ENCODE assay signal across 22 mouse cellular contexts in the genomic region with DNA sequence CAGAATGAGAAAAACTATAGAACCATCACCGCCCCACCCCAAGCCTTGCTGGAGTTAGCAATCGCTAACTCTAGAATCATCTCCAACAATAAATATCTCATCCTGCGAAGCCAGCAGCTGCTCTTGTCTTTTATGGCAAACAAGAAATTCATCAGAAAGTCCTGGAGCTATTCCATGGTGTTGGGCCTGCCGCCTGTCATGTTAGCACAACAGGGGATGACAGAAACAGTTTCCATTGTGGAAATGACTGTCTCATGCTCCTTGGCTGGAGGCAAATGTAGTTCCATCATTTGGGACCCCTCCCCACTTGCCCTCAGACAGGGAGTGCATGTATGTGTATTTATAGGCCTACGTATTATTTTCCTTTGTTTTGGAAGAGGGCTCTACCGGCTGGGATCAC. TPM values are rescaled to one million over a fixed set of nuclear protein-coding genes. Genes with fewer than 3 reads are reported as not detected.
DNase-seq lines count a peak whose midpoint lies in the region; ATAC-seq and TF ChIP-seq lines count a peak whose summit lies in the region.
"Had no signal": no experiment of that assay in that cellular context is flagged by ENCODE, and none has a peak within 500 bp of the region (broad histone marks: within the 10 kb centered on the region; RNA-seq: fewer than 3 reads in every experiment).

No protein-coding gene starts in this region.

- H3K36me3 ChIP-seq in hindbrain, postnatal 0 days (ENCODE audit: insufficient read depth, low read length), result no peaks in the 10 kb centered on the region
- H3K36me3 ChIP-seq in hindbrain, embryonic 16.5 days (ENCODE audit: control insufficient read depth, insufficient read depth, low read length), result no peaks in the 10 kb centered on the region
- H3K36me3 ChIP-seq in lung, embryonic 16.5 days (ENCODE audit: control insufficient read depth, insufficient read depth, low read length), result peaks cover 3% of the 10 kb centered on the region; the same call in 1 of the 2 replicates
- no peaks in the 10 kb centered on the region for H3K36me3 ChIP-seq in myocyte (ENCODE audit: control insufficient read depth, insufficient read depth)

- no peak overlapping the region for H3ac ChIP-seq in myocyte (ENCODE audit: control insufficient read depth, insufficient read length)

- H3K4me1 ChIP-seq in hindbrain, postnatal 0 days (ENCODE audit: insufficient read depth, low read length), result no peaks in the 10 kb centered on the region
- H3K4me1 ChIP-seq in hindbrain, embryonic 16.5 days (ENCODE audit: control insufficient read depth, insufficient read depth, low read depth, low read length), result no peaks in the 10 kb centered on the region
- H3K4me1 ChIP-seq in lung, embryonic 16.5 days (replicated peaks; ENCODE audit: control insufficient read depth, insufficient read depth, low read length), result peaks cover 5% of the 10 kb centered on the region; the same call in 1 of the 2 replicates
- H3K4me1 ChIP-seq: forebrain, embryonic 10.5 days; limb, embryonic 13.5 days had no signal

- no peaks in the 10 kb centered on the region for H3K79me2 ChIP-seq in myocyte (ENCODE audit: control insufficient read depth, insufficient read depth)

- H3K27ac ChIP-seq in hindbrain, postnatal 0 days, result no peak overlapping the region
- no peak overlapping the region for H3K27ac ChIP-seq in hindbrain, embryonic 16.5 days (ENCODE audit: low read depth, low read length)
- peak overlapping the region; percentile 51 for H3K27ac ChIP-seq in lung, embryonic 16.5 days (ENCODE audit: low read length)
- H3K27ac ChIP-seq: forebrain, embryonic 10.5 days; limb, embryonic 13.5 days had no signal

- no peak for TF ChIP-seq CTCF in hindbrain, postnatal 0 days (IDR thresholded peaks at IDR 0.05; ENCODE audit: low read depth)

- no peak for TF ChIP-seq POLR2A in myocyte (IDR thresholded peaks at IDR 0.05; ENCODE audit: insufficient read length, low read depth)

- no peaks in the 10 kb centered on the region for H3K9me3 ChIP-seq in hindbrain, postnatal 0 days (ENCODE audit: low read length)
- no peaks in the 10 kb centered on the region for H3K9me3 ChIP-seq in hindbrain, embryonic 16.5 days (ENCODE audit: control insufficient read depth, low read length)
- H3K9me3 ChIP-seq in lung, embryonic 16.5 days (ENCODE audit: control insufficient read depth, low read length), result no peaks in the 10 kb centered on the region
- H3K9me3 ChIP-seq: forebrain, embryonic 10.5 days; heart, embryonic 12.5 days; hindbrain, embryonic 10.5 days; limb, embryonic 13.5 days; midbrain, embryonic 10.5 days had no signal

- H3K4me3 ChIP-seq in hindbrain, postnatal 0 days (ENCODE audit: low read length), result no peak overlapping the region
- no peak overlapping the region for H3K4me3 ChIP-seq in hindbrain, embryonic 16.5 days (ENCODE audit: low read length)
- H3K4me3 ChIP-seq in lung, embryonic 16.5 days (ENCODE audit: low read length), result no peak overlapping the region
- H3K4me3 ChIP-seq in myocyte, result no peak overlapping the region
- H3K4me3 ChIP-seq: forebrain, embryonic 10.5 days; heart, embryonic 12.5 days; hindbrain, embryonic 10.5 days; limb, embryonic 13.5 days; midbrain, embryonic 10.5 days had no signal

- WGBS in hindbrain, postnatal 0 days, result 62% methylated on average over 6 of the region's 6 CpGs
- 74% methylated on average over 6 of the region's 6 CpGs for WGBS in hindbrain, embryonic 16.5 days
- 53% methylated on average over 6 of the region's 6 CpGs for WGBS in lung, embryonic 16.5 days

- 0 out of 2 replicates have a peak, but pooled peaks have one; percentile 28 for ATAC-seq in hindbrain, postnatal 0 days
- no peak for ATAC-seq in hindbrain, embryonic 16.5 days
- peak; percentile 70 for ATAC-seq in lung, embryonic 16.5 days (ENCODE audit: low read depth)

- H3K9ac ChIP-seq in hindbrain, postnatal 0 days (replicated peaks; ENCODE audit: low read length), result no peak overlapping the region
- H3K9ac ChIP-seq in hindbrain, embryonic 16.5 days (ENCODE audit: low read depth, low read length), result no peak overlapping the region
- no peak overlapping the region for H3K9ac ChIP-seq in lung, embryonic 16.5 days (ENCODE audit: low read length)
- H3K9ac ChIP-seq: heart, embryonic 12.5 days; limb, embryonic 13.5 days had no signal

- DNase-seq in hindbrain, postnatal 0 days (ENCODE audit: low spot score), result peak; percentile 4
- no peak for DNase-seq in lung, postnatal 36 days
- peak; percentile 30 to 62 for DNase-seq in layer of hippocampus, adult 18-20 months (ENCODE audit: low spot score in 2 of 2)
- no peak for DNase-seq in spleen, adult 12 weeks (ENCODE audit: low spot score)
- no peak for DNase-seq in cerebellum, adult 11 months
- DNase-seq: adrenal gland, postnatal 36 days; cerebellum, adult 11-12 months; gastrocnemius, postnatal 14 days; kidney, adult 8-10 months; thymus, postnatal 14 days had no signal

- no peaks in the 10 kb centered on the region for H3K27me3 ChIP-seq in hindbrain, postnatal 0 days (ENCODE audit: insufficient read depth, low read length)
- no peaks in the 10 kb centered on the region for H3K27me3 ChIP-seq in hindbrain, embryonic 16.5 days (replicated peaks; ENCODE audit: control insufficient read depth, insufficient read depth, low read length)
- no peaks in the 10 kb centered on the region for H3K27me3 ChIP-seq in lung, embryonic 16.5 days (ENCODE audit: control insufficient read depth, insufficient read depth, low read depth, low read length)
- no peaks in the 10 kb centered on the region for H3K27me3 ChIP-seq in myocyte (ENCODE audit: control insufficient read depth, insufficient read depth, insufficient read length)
- H3K27me3 ChIP-seq: heart, embryonic 12.5 days; limb, embryonic 13.5 days had no signal

- H3K4me2 ChIP-seq in hindbrain, postnatal 0 days (ENCODE audit: low read depth, low read length), result no peak overlapping the region
- H3K4me2 ChIP-seq in hindbrain, embryonic 16.5 days (ENCODE audit: low read length), result no peak overlapping the region
- no peak overlapping the region for H3K4me2 ChIP-seq in lung, embryonic 16.5 days (ENCODE audit: low read depth, low read length)
- H3K4me2 ChIP-seq in myocyte (ENCODE audit: low read depth), result no peak overlapping the region
- H3K4me2 ChIP-seq: heart, embryonic 12.5 days; limb, embryonic 13.5 days had no signal

TF ChIP-seq in myocyte, 11 proteins besides CTCF, POLR2A, EP300 and RAD21:
- peak in 2 of 3 experiments; percentile 4 to 25 for TF ChIP-seq MYOD1 (IDR thresholded peaks at IDR 0.05; ENCODE audit: control insufficient read depth in 1 of 3, insufficient read length in 2 of 3, low read depth in 2 of 3)
- no peak for TF ChIP-seq E2F4 (IDR thresholded peaks at IDR 0.05; ENCODE audit: insufficient read depth)
- TF ChIP-seq MYOG (IDR thresholded peaks at IDR 0.05; ENCODE audit: control insufficient read depth in 1 of 3, insufficient read depth in 1 of 3, insufficient read length in 2 of 3, low read depth in 2 of 3), result no peak

RNA-seq across cellular contexts. Expression of gene Calm5, which starts 22.5 kb away (rescaled TPM):
- total RNA-seq in hindbrain, postnatal 0 days (2014; rRNA removed), result not detected in 2 replicates
- not detected in 2 replicates for polyA plus RNA-seq in hindbrain, postnatal 0 days (2015; fragmentation: Nextera tagmentation; extraction: Ambion mirVana)
- polyA plus RNA-seq in hindbrain, embryonic 16.5 days (2015; fragmentation: Nextera tagmentation; extraction: Ambion mirVana), result not detected in 2 replicates
- not detected in 2 replicates for polyA plus RNA-seq in lung, embryonic 16.5 days (2015; fragmentation: Nextera tagmentation; extraction: Ambion mirVana)
- total RNA-seq in layer of hippocampus, adult 18-20 months (2021), result not detected
- polyA plus RNA-seq in myocyte (2012; fragmentation: generic; extraction: Trizol), result not detected
- total RNA-seq: adrenal gland, postnatal 36 days; gastrocnemius, postnatal 14 days; layer of hippocampus, postnatal 25 days; MEL had no signal
- polyA plus RNA-seq: C2C12; forebrain, embryonic 10.5 days; heart, embryonic 12.5 days; hindbrain, embryonic 10.5 days; limb, embryonic 13.5 days; midbrain, embryonic 10.5 days; neural tube, embryonic 11.5 days had no signal

RNA-seq across cellular contexts. Expression of gene Calm4, which starts 38.9 kb away (rescaled TPM):
- not detected in 2 replicates for total RNA-seq in hindbrain, postnatal 0 days (2014; rRNA removed)
- polyA plus RNA-seq in hindbrain, postnatal 0 days (2015; fragmentation: Nextera tagmentation; extraction: Ambion mirVana), result 0.16 TPM in 1 of 2 replicates, not detected in the other
- 0.17 and 0.18 TPM in 2 replicates for polyA plus RNA-seq in hindbrain, embryonic 16.5 days (2015; fragmentation: Nextera tagmentation; extraction: Ambion mirVana)
- 6.2 TPM in 1 of 2 replicates, not detected in the other for polyA plus RNA-seq in lung, embryonic 16.5 days (2015; fragmentation: Nextera tagmentation; extraction: Ambion mirVana)
- total RNA-seq in layer of hippocampus, adult 18-20 months (2021), result not detected
- polyA plus RNA-seq in myocyte (2012; fragmentation: generic; extraction: Trizol), result 0.05 TPM
- total RNA-seq: adrenal gland, postnatal 36 days; gastrocnemius, postnatal 14 days; layer of hippocampus, postnatal 25 days; MEL had no signal
- polyA plus RNA-seq: C2C12; forebrain, embryonic 10.5 days; heart, embryonic 12.5 days; hindbrain, embryonic 10.5 days; limb, embryonic 13.5 days; midbrain, embryonic 10.5 days; neural tube, embryonic 11.5 days had no signal

RNA-seq across cellular contexts. Expression of gene Net1, which starts 41.6 kb away (rescaled TPM):
- total RNA-seq in hindbrain, postnatal 0 days (2014; rRNA removed), result 11.7 and 12.1 TPM in 2 replicates
- 12.7 and 12.8 TPM in 2 replicates for polyA plus RNA-seq in hindbrain, postnatal 0 days (2015; fragmentation: Nextera tagmentation; extraction: Ambion mirVana)
- polyA plus RNA-seq in hindbrain, embryonic 16.5 days (2015; fragmentation: Nextera tagmentation; extraction: Ambion mirVana), result 11.7 and 12.9 TPM in 2 replicates
- 100 and 104 TPM in 2 replicates for polyA plus RNA-seq in lung, embryonic 16.5 days (2015; fragmentation: Nextera tagmentation; extraction: Ambion mirVana)
- total RNA-seq in layer of hippocampus, adult 18-20 months (2021), result 10 to 100 TPM; 32.8 to 41.4 TPM
- 13.7 TPM for polyA plus RNA-seq in myocyte (2012; fragmentation: generic; extraction: Trizol)

RNA-seq across cellular contexts. Expression of gene Tubal3, which starts 41.6 kb away (rescaled TPM):
- not detected in 2 replicates for total RNA-seq in hindbrain, postnatal 0 days (2014; rRNA removed)
- polyA plus RNA-seq in hindbrain, postnatal 0 days (2015; fragmentation: Nextera tagmentation; extraction: Ambion mirVana), result not detected in 2 replicates
- polyA plus RNA-seq in hindbrain, embryonic 16.5 days (2015; fragmentation: Nextera tagmentation; extraction: Ambion mirVana), result not detected in 2 replicates
- not detected in 2 replicates for polyA plus RNA-seq in lung, embryonic 16.5 days (2015; fragmentation: Nextera tagmentation; extraction: Ambion mirVana)
- total RNA-seq in layer of hippocampus, adult 18-20 months (2021), result not detected
- not detected for polyA plus RNA-seq in myocyte (2012; fragmentation: generic; extraction: Trizol)
- total RNA-seq: adrenal gland, postnatal 36 days; gastrocnemius, postnatal 14 days; layer of hippocampus, postnatal 25 days; MEL had no signal
- polyA plus RNA-seq: C2C12; forebrain, embryonic 10.5 days; heart, embryonic 12.5 days; limb, embryonic 13.5 days; midbrain, embryonic 10.5 days; neural tube, embryonic 11.5 days had no signal

Comparison
In these comparisons a context has a peak if more than half of its experiments do, and no peak if none do; other contexts are left out.
1. DNase-seq: peak in hindbrain, postnatal 0 days (single experiment) and layer of hippocampus, adult 18-20 months (2 of 2); none in lung, postnatal 36 days (single experiment), spleen, adult 12 weeks (single experiment) and cerebellum, adult 11 months (single experiment).